Mouse (Mus musculus) erythroblast, embryonic 14.5 days (primary cell): Measurements from ENCODE around the gene Mfng.

Source experiments
- GATA1 ChIP-seq: IDR thresholded peaks from 2 replicates; pipeline ENCODE4 v1.6.1; 2012; ENCODE audit warnings: low read length, inconsistent platforms, mixed read lengths
- TAL1 ChIP-seq: IDR thresholded peaks from 3 replicates; pipeline ENCODE4 v1.6.1; 2012; ENCODE audit warnings: low read length, inconsistent platforms, mixed read lengths

DNA sequence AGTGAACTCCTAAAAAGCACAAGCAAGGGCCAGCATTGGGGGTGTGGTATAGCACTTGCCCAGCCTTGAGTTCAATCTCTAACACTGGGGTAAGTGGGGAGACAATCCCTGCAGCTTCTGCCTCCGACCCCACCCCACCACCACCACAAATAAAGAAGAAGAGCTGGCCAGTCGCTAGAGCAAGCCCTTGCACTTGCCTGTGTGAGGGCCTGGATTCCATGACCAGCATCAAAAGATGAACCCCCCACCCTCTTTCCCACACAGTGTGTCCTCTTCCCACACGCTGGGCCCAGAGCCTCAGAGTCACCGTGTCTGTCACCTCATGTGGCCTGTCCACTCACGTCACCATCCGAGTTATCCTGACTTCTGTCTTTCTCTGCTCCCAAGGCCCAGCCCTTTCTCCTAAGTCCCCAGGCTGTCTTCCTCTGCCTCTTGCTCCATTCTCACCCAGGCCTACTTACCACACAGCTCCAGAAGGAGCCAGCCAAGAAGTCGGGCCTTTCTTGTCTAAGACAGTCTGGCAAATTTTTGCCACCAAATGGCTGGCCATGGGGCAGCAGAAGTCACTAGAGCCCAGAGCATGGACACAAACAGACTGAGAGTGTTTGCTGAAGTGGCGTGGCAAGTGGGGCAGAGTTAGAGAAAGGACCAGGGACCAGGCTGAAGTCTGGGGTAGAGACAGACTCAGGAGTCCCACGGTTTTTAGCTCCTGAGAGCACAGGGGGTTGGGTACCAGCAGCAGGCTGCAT is 2.9 kb downstream of the Mfng start:
- TF ChIP-seq GATA1 (no peak), TAL1 (no peak)
